Mouse (Mus musculus) embryonic facial prominence, embryonic 14.5 days (tissue): ENCODE data around the gene Dglucy. TPM values are rescaled to one million over a fixed set of nuclear protein-coding genes. Genes with fewer than 3 reads are reported as not detected.

Experiments
- ATAC-seq: fragments of 200-750 bp; cut with Nextera tagmentation; 2 replicates; pipeline ENCODE4 v1.8.0; 2017; ENCODE audit warnings: low read depth, moderate number of reproducible peaks, moderate TSS enrichment
- DNase-seq: peaks from one replicate; pipeline ENCODE4 v3.0.0-alpha.2; 2015; ENCODE audit warnings: low spot score
- H3K27ac ChIP-seq: fragments of 300-500 bp; sonication (generic); replicated peaks from 2 replicates; pipeline ENCODE4 v1.5.1; 2014; ENCODE audit warnings: low read depth, mild to moderate bottlenecking, low read length, moderate library complexity
- H3K27me3 ChIP-seq: fragments of 300-500 bp; sonication (generic); replicated peaks from 2 replicates; pipeline ENCODE4 v1.6.1; 2014; ENCODE audit warnings: low read length; ENCODE audit not compliant: control insufficient read depth, insufficient read depth
- H3K36me3 ChIP-seq: fragments of 300-500 bp; sonication (generic); 2 replicates; pipeline ENCODE4 v1.6.1; 2014; ENCODE audit warnings: low read length, mixed read lengths; ENCODE audit not compliant: control insufficient read depth, insufficient read depth
- H3K4me1 ChIP-seq: fragments of 300-500 bp; sonication (generic); 2 replicates; pipeline ENCODE4 v1.6.1; 2014; ENCODE audit warnings: antibody characterized with exemption, low read length; ENCODE audit not compliant: control insufficient read depth, insufficient read depth
- H3K4me2 ChIP-seq: fragments of 300-500 bp; sonication (generic); 2 replicates; pipeline ENCODE4 v1.6.1; 2014; ENCODE audit warnings: low read depth, mild to moderate bottlenecking, low read length, moderate library complexity, mixed read lengths
- H3K4me3 ChIP-seq: fragments of 300-500 bp; sonication (generic); 2 replicates; pipeline ENCODE4 v1.5.1; 2014; ENCODE audit warnings: low read depth, mild to moderate bottlenecking, low read length
- H3K9ac ChIP-seq: fragments of 300-500 bp; sonication (generic); 2 replicates; pipeline ENCODE4 v1.6.1; 2014; ENCODE audit warnings: low read depth, mild to moderate bottlenecking, low read length, moderate library complexity, mixed read lengths
- H3K9me3 ChIP-seq: fragments of 300-500 bp; sonication (generic); 2 replicates; pipeline ENCODE4 v1.6.1; 2016; ENCODE audit warnings: low read length; ENCODE audit not compliant: control insufficient read depth
- WGBS: fragments of 180-500 bp; shearing (Covaris S2); extraction: QIAGEN DNeasy Blood & Tissue Kit; methylation state at CpG from one replicate; pipeline ENCODE4 v1.1.7; 2014; 5-methylcytosine and 5-hydroxymethylcytosine counted together
- polyA plus RNA-seq: library from polyadenylated mRNA; unstranded; fragments of >200 nt; fragmentation: Nextera tagmentation; extraction: Ambion mirVana; gene quantifications from 2 replicates; pipeline ENCODE4 v1.2.1, GENCODE M21; 2014

Gene Dglucy
- polyA plus RNA-seq, 1 experiment from 2014 or later: 4.9 TPM

GRCm38 (mm10) chr12:100871234-100871633 lies 92.4 kb downstream of the Dglucy start:
- H3K36me3 ChIP-seq: no peaks in the 10 kb centered on the region
- H3K4me2 ChIP-seq: no peak overlapping the region
- H3K27ac ChIP-seq: no peak overlapping the region
- no peaks in the 10 kb centered on the region; the same call in 1 of the 2 replicates for H3K4me1 ChIP-seq
- no peak overlapping the region for H3K4me3 ChIP-seq
- ATAC-seq: no peak
- DNase-seq: no peak
- H3K27me3 ChIP-seq: no peaks in the 10 kb centered on the region
- H3K9me3 ChIP-seq: peaks cover 4% of the 10 kb centered on the region; the same call in 1 of the 2 replicates
- 87% methylated on average over 6 of the region's 6 CpGs for WGBS
- no peak overlapping the region for H3K9ac ChIP-seq

- H3K4me2 ChIP-seq: no peak overlapping the region
- ATAC-seq (no peak), DNase-seq (no peak)
- H3K27me3 ChIP-seq: no peaks in the 10 kb centered on the region
- no peak overlapping the region for H3K4me3 ChIP-seq
- no peaks in the 10 kb centered on the region; the same call in 1 of the 2 replicates for H3K4me1 ChIP-seq
- peaks cover 4% of the 10 kb centered on the region; the same call in 1 of the 2 replicates for H3K9me3 ChIP-seq
- H3K9ac ChIP-seq: no peak overlapping the region
- WGBS: 78% methylated on average over 2 of the region's 2 CpGs
- no peaks in the 10 kb centered on the region for H3K36me3 ChIP-seq
- no peak overlapping the region for H3K27ac ChIP-seq
Observed at GRCm38 (mm10) chr12:100871841-100872240, 93.0 kb downstream of the Dglucy start.

GRCm38 (mm10) chr12:100873612-100874011 lies 94.8 kb downstream of the Dglucy start:
- Histone ChIP-seq H3K27ac (no peak overlapping the region), H3K4me3 (no peak overlapping the region), H3K4me1 (no peaks in the 10 kb centered on the region), H3K9ac (no peak overlapping the region), H3K9me3 (peaks cover 4% of the 10 kb centered on the region; the same call in 1 of the 2 replicates), H3K27me3 (no peaks in the 10 kb centered on the region), H3K36me3 (no peaks in the 10 kb centered on the region), H3K4me2 (no peak overlapping the region)
- ATAC-seq (no peak), DNase-seq (no peak)
- WGBS: 77% methylated on average over 3 of the region's 3 CpGs

- 65% methylated on average over 3 of the region's 3 CpGs for WGBS
- H3K4me1 ChIP-seq: no peaks in the 10 kb centered on the region
- no peaks in the 10 kb centered on the region for H3K36me3 ChIP-seq
- no peak overlapping the region for H3K27ac ChIP-seq
- no peaks in the 10 kb centered on the region for H3K27me3 ChIP-seq
- H3K4me2 ChIP-seq: no peak overlapping the region
- ATAC-seq: no peak
- H3K9ac ChIP-seq: no peak overlapping the region
- H3K9me3 ChIP-seq: no peaks in the 10 kb centered on the region
- no peak overlapping the region for H3K4me3 ChIP-seq
- DNase-seq: no peak
Observed at GRCm38 (mm10) chr12:100875553-100875952, 96.7 kb downstream of the Dglucy start.

- WGBS: 81% methylated on average over 4 of the region's 6 CpGs
- no peak overlapping the region for H3K27ac ChIP-seq
- no peak overlapping the region for H3K4me2 ChIP-seq
- no peak for ATAC-seq
- no peak overlapping the region for H3K9ac ChIP-seq
- no peaks in the 10 kb centered on the region for H3K4me1 ChIP-seq
- no peaks in the 10 kb centered on the region for H3K9me3 ChIP-seq
- H3K4me3 ChIP-seq: no peak overlapping the region
- DNase-seq: no peak
- H3K36me3 ChIP-seq: no peaks in the 10 kb centered on the region
- no peaks in the 10 kb centered on the region for H3K27me3 ChIP-seq
Observed at GRCm38 (mm10) chr12:100875960-100876359, 97.1 kb downstream of the Dglucy start.

- Histone ChIP-seq H3K27me3 (no peaks in the 10 kb centered on the region), H3K9ac (no peak overlapping the region), H3K27ac (no peak overlapping the region), H3K36me3 (no peaks in the 10 kb centered on the region), H3K4me1 (no peaks in the 10 kb centered on the region), H3K4me3 (no peak overlapping the region), H3K9me3 (no peaks in the 10 kb centered on the region), H3K4me2 (no peak overlapping the region)
- no peak for ATAC-seq
- no peak for DNase-seq
- 74% methylated on average over 6 of the region's 6 CpGs for WGBS
Observed at GRCm38 (mm10) chr12:100877936-100878335, 99.1 kb downstream of the Dglucy start.

GRCm38 (mm10) chr12:100878556-100878955 lies 99.7 kb downstream of the Dglucy start:
- Histone ChIP-seq H3K4me3 (no peak overlapping the region), H3K4me2 (no peak overlapping the region), H3K27me3 (no peaks in the 10 kb centered on the region), H3K27ac (no peak overlapping the region), H3K4me1 (no peaks in the 10 kb centered on the region), H3K9me3 (no peaks in the 10 kb centered on the region), H3K9ac (no peak overlapping the region), H3K36me3 (no peaks in the 10 kb centered on the region)
- ATAC-seq (no peak), DNase-seq (no peak)
- 93% methylated on average over 16 of the region's 16 CpGs for WGBS

GRCm38 (mm10) chr12:100883168-100883567 lies 104.3 kb downstream of the Dglucy start:
- Histone ChIP-seq H3K9me3 (no peaks in the 10 kb centered on the region), H3K4me2 (no peak overlapping the region), H3K4me3 (no peak overlapping the region), H3K9ac (no peak overlapping the region), H3K4me1 (no peaks in the 10 kb centered on the region), H3K27me3 (0 out of 2 replicates have a peak, but pooled peaks cover 5% of the 10 kb centered on the region), H3K27ac (no peak overlapping the region), H3K36me3 (no peaks in the 10 kb centered on the region)
- 0 out of 2 replicates have a peak, but pooled peaks have one; percentile 60 for ATAC-seq
- peak; percentile 27 for DNase-seq
- 66% methylated on average over 7 of the region's 7 CpGs for WGBS

- WGBS: 90% methylated on average over 3 of the region's 3 CpGs
- Histone ChIP-seq H3K9ac (no peak overlapping the region), H3K4me1 (no peaks in the 10 kb centered on the region), H3K36me3 (no peaks in the 10 kb centered on the region), H3K4me2 (no peak overlapping the region), H3K27me3 (0 out of 2 replicates have a peak, but pooled peaks cover 5% of the 10 kb centered on the region), H3K27ac (no peak overlapping the region), H3K4me3 (no peak overlapping the region), H3K9me3 (no peaks in the 10 kb centered on the region)
- DNase-seq (no peak), ATAC-seq (no peak)
Observed at GRCm38 (mm10) chr12:100885585-100885984, 106.7 kb downstream of the Dglucy start.
